Mouse (Mus musculus) megakaryocyte progenitor cell, adult 5-6 weeks (primary cell): ENCODE measurements around the gene Ppp1r37. TPM values are rescaled to one million over a fixed set of nuclear protein-coding genes. Genes with fewer than 3 reads are reported as not detected.

ENCODE experiments used
- ATAC-seq: replicated peaks from 2 replicates; pipeline ENCODE4 v1.8.0; 2016; ENCODE audit warnings: mild to moderate bottlenecking, moderate TSS enrichment, inconsistent platforms; ENCODE audit not compliant: poor library complexity
- total RNA-seq, 2 experiments: library from RNA; stranded (forward) in 1 of 2; stranded (reverse) in 1 of 2; fragments of 157-497, 149-512 nt in 1 of 2; fragments of 200-1000 nt in 1 of 2; gene quantifications; 2 replicates each; pipeline versions ENCODE4 v1.2.3 to v1.2.4; 2015 to 2017

The Ppp1r37 gene
- total RNA-seq, 2 experiments from 2014 or later: 11.7 to 18.1 TPM

GRCm38 (mm10) chr7:19506969-19507611 is 55.8 kb downstream of the Ppp1r37 start:
- ATAC-seq: no peak

GRCm38 (mm10) chr7:19506326-19506725 is 56.5 kb downstream of the Ppp1r37 start:
- ATAC-seq: peak; percentile 32

DNA sequence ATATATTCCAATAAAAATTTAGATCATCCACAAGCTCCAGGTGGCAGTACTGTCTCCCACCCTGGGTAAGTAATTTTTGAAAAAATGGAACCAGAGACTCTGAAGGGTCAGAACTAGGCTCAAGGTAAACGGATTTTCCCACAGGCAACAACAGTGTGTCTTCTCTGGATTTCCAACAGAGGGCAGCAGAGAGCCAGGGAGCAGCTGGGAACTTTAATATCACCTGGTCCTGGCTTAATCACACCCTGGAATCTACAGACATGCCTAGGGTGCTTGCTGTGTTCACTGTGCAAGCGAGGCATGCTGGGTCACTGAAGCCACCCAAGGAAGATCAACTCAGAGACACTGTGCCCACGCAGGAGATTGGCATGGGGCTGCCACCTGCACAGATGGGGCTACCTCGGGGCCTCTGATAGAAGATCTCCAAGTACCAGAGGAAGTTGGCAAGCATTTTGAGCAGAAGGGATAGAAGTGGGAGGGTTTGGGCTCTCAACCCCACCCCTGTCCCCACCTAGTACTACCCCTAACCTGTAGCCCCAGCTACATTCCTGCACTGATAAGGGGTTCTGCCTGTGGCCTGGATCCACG is 59.3 kb downstream of the Ppp1r37 start:
- peak; percentile 23; the same call in 1 of the 2 replicates for ATAC-seq

- no peak for ATAC-seq
Observed at GRCm38 (mm10) chr7:19501658-19502057, 61.2 kb downstream of the Ppp1r37 start.

DNA sequence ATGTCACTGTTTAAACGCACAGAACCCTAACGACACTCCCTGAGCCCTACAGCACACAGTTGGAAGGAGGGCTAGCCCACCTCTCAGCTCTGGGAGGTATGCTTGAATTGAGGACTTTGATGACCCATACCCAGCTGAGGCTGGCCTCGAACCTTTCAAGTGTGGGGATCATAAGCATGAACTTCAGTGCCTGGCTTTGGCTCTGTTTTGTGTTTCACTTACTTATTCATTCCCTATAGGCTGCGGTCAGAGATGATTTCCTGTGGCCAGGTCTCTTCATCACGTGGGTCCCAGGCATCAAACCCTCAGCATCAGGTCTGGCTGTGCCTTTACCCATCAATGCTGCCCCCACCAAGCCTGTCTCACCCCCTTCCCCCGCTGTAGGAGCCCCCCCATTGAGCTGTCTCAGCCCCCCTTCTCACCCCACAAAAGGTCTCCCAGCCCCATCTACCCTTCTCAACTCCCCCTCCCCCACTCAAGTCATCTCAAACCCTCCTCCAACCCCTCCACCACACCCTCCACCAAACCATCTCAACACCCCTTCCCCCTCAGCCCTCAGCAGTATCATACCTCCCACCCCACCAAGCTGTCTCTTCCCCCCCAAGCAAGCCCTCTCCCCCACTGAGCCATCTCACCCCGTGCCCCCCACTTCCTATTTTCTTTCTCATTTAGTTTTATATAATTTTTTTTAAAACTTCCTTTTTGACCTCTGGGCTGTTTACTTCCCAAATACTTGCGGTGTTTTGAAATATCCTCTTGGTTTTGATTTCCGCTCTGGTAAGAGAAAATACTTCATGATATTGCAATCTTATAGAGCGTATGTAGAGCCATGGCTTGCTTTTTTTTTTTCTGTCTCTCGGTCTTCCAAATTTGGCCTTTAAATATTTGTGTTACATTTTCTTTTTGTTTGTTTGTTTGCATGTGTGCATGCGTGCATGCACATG is 62.2 kb downstream of the Ppp1r37 start:
- ATAC-seq: peak; percentile 49

- no peak for ATAC-seq
Observed at GRCm38 (mm10) chr7:19498326-19498725, 64.5 kb downstream of the Ppp1r37 start.

- ATAC-seq: peak; percentile 24
Observed at GRCm38 (mm10) chr7:19496214-19496555, 66.7 kb downstream of the Ppp1r37 start.

DNA sequence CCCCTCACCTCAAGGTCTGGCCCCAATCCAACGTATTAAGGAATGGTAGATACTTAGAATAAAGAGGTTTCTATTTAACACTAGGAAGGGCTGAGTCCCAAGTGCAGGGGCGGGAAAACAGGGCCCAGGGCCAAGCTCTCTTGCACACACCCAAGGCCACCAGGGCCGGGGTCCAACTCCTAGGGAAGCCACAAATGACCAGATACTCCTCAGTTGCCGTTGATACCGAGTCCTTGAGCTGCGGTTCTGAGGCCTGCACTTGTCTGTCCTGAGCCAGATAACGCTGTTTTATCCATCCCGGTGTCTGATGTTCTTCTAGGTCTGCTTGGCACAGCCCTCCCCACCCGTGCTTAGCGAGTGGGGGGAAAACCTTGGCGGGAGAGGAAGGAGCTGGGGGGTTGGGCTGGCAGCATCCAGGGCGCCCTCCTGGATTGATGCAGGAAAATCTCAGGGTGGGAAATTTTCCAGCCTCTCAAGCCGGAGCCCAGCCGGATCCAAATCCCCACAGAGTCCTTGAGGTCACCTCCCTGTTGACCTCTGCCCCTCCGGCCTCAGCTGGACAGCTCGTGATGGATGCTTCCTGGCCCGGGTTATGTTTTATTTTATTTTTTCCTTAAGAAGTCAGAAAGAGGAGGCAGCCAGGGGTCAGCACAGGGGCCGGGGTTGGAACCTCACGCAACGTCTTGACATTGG is 67.2 kb downstream of the Ppp1r37 start:
- peak; percentile 47 for ATAC-seq

- ATAC-seq: no peak
Observed at GRCm38 (mm10) chr7:19494751-19495474, 68.0 kb downstream of the Ppp1r37 start.

GRCm38 (mm10) chr7:19491731-19492130 is 71.1 kb downstream of the Ppp1r37 start:
- peak; percentile 62 for ATAC-seq

GRCm38 (mm10) chr7:19489525-19489924 is 73.4 kb downstream of the Ppp1r37 start:
- no peak for ATAC-seq

DNA sequence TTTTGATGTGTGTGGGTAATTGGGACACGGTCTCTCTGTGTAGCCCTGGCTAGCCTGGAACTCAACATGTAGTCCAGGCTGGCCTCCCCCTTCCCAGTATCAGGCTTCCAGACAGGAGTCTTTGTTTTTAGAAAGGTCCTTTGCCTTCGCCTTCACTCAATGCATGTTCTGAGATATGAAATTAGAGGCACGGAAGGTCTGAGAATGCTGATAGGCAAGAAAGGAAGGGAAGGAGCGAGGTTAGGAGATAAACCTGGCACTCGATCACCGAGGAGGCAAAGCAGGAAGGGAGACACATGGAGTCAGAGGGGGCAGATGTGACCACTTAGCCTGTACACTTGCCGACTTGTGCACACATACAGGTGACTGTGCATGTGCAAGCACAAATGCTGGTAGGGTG is 76.3 kb downstream of the Ppp1r37 start:
- ATAC-seq: peak; percentile 44; the same call in 1 of the 2 replicates

GRCm38 (mm10) chr7:19485488-19485887 is 77.4 kb downstream of the Ppp1r37 start:
- ATAC-seq: peak; percentile 44; the same call in 1 of the 2 replicates

GRCm38 (mm10) chr7:19483281-19483680 is 79.6 kb downstream of the Ppp1r37 start:
- no peak for ATAC-seq

Other genes starting within 250 kb of the Ppp1r37 start
- gene Ercc1, start 218.3 kb downstream of the Ppp1r37 start, total RNA-seq (2015): 26.5 and 32.3 TPM in 2 replicates
- gene Ercc1, start 218.3 kb downstream of the Ppp1r37 start, total RNA-seq (2017): 24.4 and 29.8 TPM in 2 replicates
- gene Cd3eap, start 203.6 kb downstream of the Ppp1r37 start, total RNA-seq (2015): 11.1 and 13.6 TPM in 2 replicates
- gene Cd3eap, start 203.6 kb downstream of the Ppp1r37 start, total RNA-seq (2017): 24.8 and 27.4 TPM in 2 replicates
- gene Ppp1r13l, start 203.3 kb downstream of the Ppp1r37 start, total RNA-seq (2015): 6.3 and 7.2 TPM in 2 replicates
- 0.74 and 1.2 TPM in 2 replicates for gene Ppp1r13l, start 203.3 kb downstream of the Ppp1r37 start, total RNA-seq (2017)
- 10.7 and 11.2 TPM in 2 replicates for gene Ercc2, start 181.1 kb downstream of the Ppp1r37 start, total RNA-seq (2015)
- 26.5 and 31.6 TPM in 2 replicates for gene Ercc2, start 181.1 kb downstream of the Ppp1r37 start, total RNA-seq (2017)
- gene Klc3, start 159.0 kb downstream of the Ppp1r37 start, total RNA-seq (2015): not detected in 2 replicates
- 0.10 TPM in 1 of 2 replicates, not detected in the other for gene Klc3, start 159.0 kb downstream of the Ppp1r37 start, total RNA-seq (2017)
- 0.71 and 0.94 TPM in 2 replicates for gene Ckm, start 158.3 kb downstream of the Ppp1r37 start, total RNA-seq (2015)
- 1.4 and 2.0 TPM in 2 replicates for gene Ckm, start 158.3 kb downstream of the Ppp1r37 start, total RNA-seq (2017)
- 10.3 and 11.0 TPM in 2 replicates for gene Mark4, start 104.3 kb downstream of the Ppp1r37 start, total RNA-seq (2015)
- gene Mark4, start 104.3 kb downstream of the Ppp1r37 start, total RNA-seq (2017): 4.8 and 6.9 TPM in 2 replicates
- gene Exoc3l2, start 99.7 kb downstream of the Ppp1r37 start, total RNA-seq (2015): 0.54 and 0.57 TPM in 2 replicates
- gene Exoc3l2, start 99.7 kb downstream of the Ppp1r37 start, total RNA-seq (2017): 0.62 and 1.3 TPM in 2 replicates
- 2.9 and 3.3 TPM in 2 replicates for gene Bloc1s3, start 54.7 kb downstream of the Ppp1r37 start, total RNA-seq (2015)
- 1.3 and 1.5 TPM in 2 replicates for gene Bloc1s3, start 54.7 kb downstream of the Ppp1r37 start, total RNA-seq (2017)
- gene Trappc6a, start 54.7 kb downstream of the Ppp1r37 start, total RNA-seq (2015): 55.2 and 58.3 TPM in 2 replicates
- gene Trappc6a, start 54.7 kb downstream of the Ppp1r37 start, total RNA-seq (2017): 26.1 and 39.5 TPM in 2 replicates
- gene Nkpd1, start 45.2 kb downstream of the Ppp1r37 start, total RNA-seq (2015): not detected in 2 replicates
- gene Nkpd1, start 45.2 kb downstream of the Ppp1r37 start, total RNA-seq (2017): 0.17 and 0.34 TPM in 2 replicates
- gene Zfp296, start 14.2 kb upstream of the Ppp1r37 start, total RNA-seq (2015): 5.9 and 6.8 TPM in 2 replicates
- gene Zfp296, start 14.2 kb upstream of the Ppp1r37 start, total RNA-seq (2017): 2.8 and 4.4 TPM in 2 replicates
- 65.5 and 73.4 TPM in 2 replicates for gene Gemin7, start 14.5 kb upstream of the Ppp1r37 start, total RNA-seq (2015)
- gene Gemin7, start 14.5 kb upstream of the Ppp1r37 start, total RNA-seq (2017): 33.5 and 36.9 TPM in 2 replicates
- 9.6 and 11.7 TPM in 2 replicates for gene Clasrp, start 41.4 kb upstream of the Ppp1r37 start, total RNA-seq (2015)
- 30.2 and 32.6 TPM in 2 replicates for gene Clasrp, start 41.4 kb upstream of the Ppp1r37 start, total RNA-seq (2017)
- 0.22 TPM in 1 of 2 replicates, not detected in the other for gene Relb, start 66.4 kb upstream of the Ppp1r37 start, total RNA-seq (2015)
- 0.74 and 2.5 TPM in 2 replicates for gene Relb, start 66.4 kb upstream of the Ppp1r37 start, total RNA-seq (2017)
- 47.3 and 57.1 TPM in 2 replicates for gene Clptm1, start 102.0 kb upstream of the Ppp1r37 start, total RNA-seq (2015)
- gene Clptm1, start 102.0 kb upstream of the Ppp1r37 start, total RNA-seq (2017): 25.7 and 30.0 TPM in 2 replicates
- gene Apoc2, start 114.9 kb upstream of the Ppp1r37 start, total RNA-seq (2015): 1.7 and 2.7 TPM in 2 replicates
- gene Apoc2, start 114.9 kb upstream of the Ppp1r37 start, total RNA-seq (2017): 2.2 and 5.2 TPM in 2 replicates
- not detected in 2 replicates for gene Gm44805, start 118.3 kb upstream of the Ppp1r37 start, total RNA-seq (2015)
- gene Gm44805, start 118.3 kb upstream of the Ppp1r37 start, total RNA-seq (2017): not detected in 2 replicates
- gene Apoc4, start 118.4 kb upstream of the Ppp1r37 start, total RNA-seq (2015): not detected in 2 replicates
- not detected in 2 replicates for gene Apoc4, start 118.4 kb upstream of the Ppp1r37 start, total RNA-seq (2017)
- 0.79 and 2.0 TPM in 2 replicates for gene Apoc1, start 129.6 kb upstream of the Ppp1r37 start, total RNA-seq (2015)
- 1.1 and 6.4 TPM in 2 replicates for gene Apoc1, start 129.6 kb upstream of the Ppp1r37 start, total RNA-seq (2017)
- 18.7 and 27.5 TPM in 2 replicates for gene Apoe, start 136.1 kb upstream of the Ppp1r37 start, total RNA-seq (2015)
- gene Apoe, start 136.1 kb upstream of the Ppp1r37 start, total RNA-seq (2017): 110 and 130 TPM in 2 replicates
- 61.5 and 62.2 TPM in 2 replicates for gene Tomm40, start 152.4 kb upstream of the Ppp1r37 start, total RNA-seq (2015)
- gene Tomm40, start 152.4 kb upstream of the Ppp1r37 start, total RNA-seq (2017): 42.5 and 50.8 TPM in 2 replicates
- 0.95 and 2.2 TPM in 2 replicates for gene Nectin2, start 187.4 kb upstream of the Ppp1r37 start, total RNA-seq (2015)
- 0.78 and 1.0 TPM in 2 replicates for gene Nectin2, start 187.4 kb upstream of the Ppp1r37 start, total RNA-seq (2017)
- not detected in 2 replicates for gene Bcam, start 207.9 kb upstream of the Ppp1r37 start, total RNA-seq (2015)
- gene Bcam, start 207.9 kb upstream of the Ppp1r37 start, total RNA-seq (2017): not detected in 2 replicates
- gene Cblc, start 233.7 kb upstream of the Ppp1r37 start, total RNA-seq (2015): not detected in 2 replicates
- not detected in 2 replicates for gene Cblc, start 233.7 kb upstream of the Ppp1r37 start, total RNA-seq (2017)